In the genomic region with DNA sequence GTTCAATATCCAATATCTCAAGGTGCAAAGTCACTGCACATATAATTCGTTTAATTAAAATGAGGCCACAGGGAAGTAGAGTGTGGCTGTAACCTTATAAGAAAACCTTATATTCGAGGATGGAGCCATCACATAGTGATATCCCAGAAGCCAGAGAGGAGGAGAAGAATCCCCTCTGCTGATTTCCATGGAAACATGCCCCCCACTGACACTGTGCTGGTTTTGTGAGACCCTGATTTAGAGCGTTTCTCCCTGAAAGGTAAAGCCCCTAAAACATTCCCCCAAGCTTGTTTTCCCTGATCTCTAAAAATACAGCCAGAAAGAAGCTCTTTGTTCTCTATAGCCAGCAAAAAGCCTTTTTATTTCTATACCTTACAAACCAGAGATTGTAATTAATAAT, we compare ENCODE assay signal across 21 mouse cellular contexts. TPM values are rescaled to one million over a fixed set of nuclear protein-coding genes. Genes with fewer than 3 reads are reported as not detected.
A peak's percentile ranks its signal among the peaks of the same experiment; 100 is the strongest.
DNase-seq lines count a peak whose midpoint lies in the region; ATAC-seq and TF ChIP-seq lines count a peak whose summit lies in the region.
"Had no signal": no experiment of that assay in that cellular context is flagged by ENCODE, and none has a peak within 500 bp of the region (broad histone marks: within the 10 kb centered on the region; RNA-seq: fewer than 3 reads in every experiment).

No protein-coding gene starts in this region.

- TF ChIP-seq POLR2A in brain, embryonic 14.5 days (IDR thresholded peaks at IDR 0.05; ENCODE audit: borderline replicate concordance, extremely low read depth, insufficient read depth, insufficient read length, poor library complexity, severe bottlenecking): no peak

- no peak overlapping the region for H3K4me3 ChIP-seq in hindbrain, embryonic 13.5 days
- H3K4me3 ChIP-seq in hindbrain, embryonic 11.5 days (ENCODE audit: low read depth, low read length): no peak overlapping the region
- H3K4me3 ChIP-seq in limb, embryonic 13.5 days: no peak overlapping the region
- no peak overlapping the region for H3K4me3 ChIP-seq in limb, embryonic 10.5 days
- 0 out of 2 replicates have a peak overlapping the region, but pooled peaks have one; percentile 32 for H3K4me3 ChIP-seq in E14TG2a.4 (replicated peaks; ENCODE audit: low read length)
- H3K4me3 ChIP-seq: embryonic facial prominence, embryonic 12.5 days; forebrain, embryonic 15.5 days; heart, embryonic 13.5 days; hindbrain, embryonic 15.5 days; intestine, embryonic 15.5 days had no signal

- DNase-seq in hindbrain, embryonic 11.5 days (ENCODE audit: low spot score): no peak
- DNase-seq in limb, embryonic 10.5 days (ENCODE audit: low spot score): no peak
- DNase-seq in brain, embryonic 14.5 days (ENCODE audit: low read depth): peak; percentile 33
- no peak for DNase-seq in right cerebral cortex, adult 18-20 months
- DNase-seq: adrenal gland, adult 8-10 months; adrenal gland, postnatal 36 days; cerebellum, adult 18-20 months; cerebellum, postnatal 25 days; gastrocnemius, postnatal 36 days; heart, adult 11 months; heart, postnatal 36 days had no signal

- H3K9me3 ChIP-seq in hindbrain, embryonic 13.5 days: no peaks in the 10 kb centered on the region
- H3K9me3 ChIP-seq in hindbrain, embryonic 11.5 days (ENCODE audit: control insufficient read depth, low read length): no peaks in the 10 kb centered on the region
- no peaks in the 10 kb centered on the region for H3K9me3 ChIP-seq in limb, embryonic 13.5 days
- H3K9me3 ChIP-seq in limb, embryonic 10.5 days (replicated peaks): no peaks in the 10 kb centered on the region
- 0 out of 2 replicates have a peak, but pooled peaks cover 3% of the 10 kb centered on the region for H3K9me3 ChIP-seq in E14TG2a.4 (ENCODE audit: low read length)
- H3K9me3 ChIP-seq: embryonic facial prominence, embryonic 12.5 days; forebrain, embryonic 15.5 days; heart, embryonic 13.5 days; hindbrain, embryonic 15.5 days; intestine, embryonic 15.5 days had no signal

- no peaks in the 10 kb centered on the region for H3K27me3 ChIP-seq in hindbrain, embryonic 13.5 days
- no peaks in the 10 kb centered on the region for H3K27me3 ChIP-seq in hindbrain, embryonic 11.5 days (ENCODE audit: control insufficient read depth, insufficient read depth, low read length)
- peaks cover 12% of the 10 kb centered on the region; the same call in 1 of the 2 replicates for H3K27me3 ChIP-seq in limb, embryonic 13.5 days
- peaks cover 20% of the 10 kb centered on the region for H3K27me3 ChIP-seq in limb, embryonic 10.5 days (ENCODE audit: low read depth, poor library complexity, severe bottlenecking)
- no peaks in the 10 kb centered on the region for H3K27me3 ChIP-seq in E14TG2a.4 (ENCODE audit: insufficient read depth, low read length)
- H3K27me3 ChIP-seq: CH12.LX; embryonic facial prominence, embryonic 12.5 days; forebrain, embryonic 15.5 days; intestine, embryonic 15.5 days had no signal

- H3K36me3 ChIP-seq in hindbrain, embryonic 13.5 days: no peaks in the 10 kb centered on the region
- no peaks in the 10 kb centered on the region for H3K36me3 ChIP-seq in hindbrain, embryonic 11.5 days (ENCODE audit: control insufficient read depth, insufficient read depth, low read length)
- H3K36me3 ChIP-seq in limb, embryonic 13.5 days: no peaks in the 10 kb centered on the region
- H3K36me3 ChIP-seq in limb, embryonic 10.5 days: no peaks in the 10 kb centered on the region
- H3K36me3 ChIP-seq in E14TG2a.4 (ENCODE audit: insufficient read depth, low read length): no peaks in the 10 kb centered on the region
- H3K36me3 ChIP-seq: embryonic facial prominence, embryonic 12.5 days; forebrain, embryonic 15.5 days; G1E; heart, embryonic 13.5 days; hindbrain, embryonic 15.5 days; intestine, embryonic 15.5 days had no signal

- no peak overlapping the region for H3K4me2 ChIP-seq in hindbrain, embryonic 13.5 days
- H3K4me2 ChIP-seq in hindbrain, embryonic 11.5 days (replicated peaks; ENCODE audit: low read depth, low read length): no peak overlapping the region
- 0 out of 2 replicates have a peak overlapping the region, but pooled peaks have one; percentile 16 for H3K4me2 ChIP-seq in limb, embryonic 13.5 days (replicated peaks)
- H3K4me2 ChIP-seq: embryonic facial prominence, embryonic 12.5 days; forebrain, embryonic 15.5 days; hindbrain, embryonic 15.5 days had no signal

- H3K4me1 ChIP-seq in hindbrain, embryonic 13.5 days (replicated peaks): peaks cover 12% of the 10 kb centered on the region
- no peaks in the 10 kb centered on the region for H3K4me1 ChIP-seq in hindbrain, embryonic 11.5 days (replicated peaks; ENCODE audit: control insufficient read depth, insufficient read depth, low read length)
- peaks cover 18% of the 10 kb centered on the region for H3K4me1 ChIP-seq in limb, embryonic 13.5 days
- H3K4me1 ChIP-seq in limb, embryonic 10.5 days: 0 out of 2 replicates have a peak, but pooled peaks cover 2% of the 10 kb centered on the region
- peaks cover 71% of the 10 kb centered on the region for H3K4me1 ChIP-seq in E14TG2a.4 (replicated peaks; ENCODE audit: low read depth, low read length)
- H3K4me1 ChIP-seq: embryonic facial prominence, embryonic 12.5 days; intestine, embryonic 15.5 days had no signal

- no peak overlapping the region for H3K9ac ChIP-seq in hindbrain, embryonic 13.5 days
- no peak overlapping the region for H3K9ac ChIP-seq in hindbrain, embryonic 11.5 days (ENCODE audit: low read depth, low read length)
- no peak overlapping the region for H3K9ac ChIP-seq in limb, embryonic 13.5 days
- H3K9ac ChIP-seq: embryonic facial prominence, embryonic 12.5 days; forebrain, embryonic 15.5 days; heart, embryonic 13.5 days; hindbrain, embryonic 15.5 days; intestine, embryonic 15.5 days had no signal

- H3K27ac ChIP-seq in hindbrain, embryonic 13.5 days: no peak overlapping the region
- H3K27ac ChIP-seq in hindbrain, embryonic 11.5 days (ENCODE audit: low read depth, low read length): no peak overlapping the region
- no peak overlapping the region for H3K27ac ChIP-seq in limb, embryonic 13.5 days
- no peak overlapping the region for H3K27ac ChIP-seq in limb, embryonic 10.5 days
- H3K27ac ChIP-seq: embryonic facial prominence, embryonic 12.5 days; forebrain, embryonic 15.5 days; heart, embryonic 13.5 days; hindbrain, embryonic 15.5 days; intestine, embryonic 15.5 days had no signal

- WGBS in hindbrain, embryonic 13.5 days: 32% methylated on average over 3 of the region's 3 CpGs
- WGBS in hindbrain, embryonic 11.5 days: 35% methylated on average over 3 of the region's 3 CpGs
- 42% methylated on average over 3 of the region's 3 CpGs for WGBS in limb, embryonic 13.5 days
- WGBS in limb, embryonic 10.5 days: 56% methylated on average over 3 of the region's 3 CpGs

- TF ChIP-seq CTCF in E14TG2a.4 (conservative IDR thresholded peaks at IDR 0.05; ENCODE audit: low read length): no peak
- no peak for TF ChIP-seq CTCF in brain, embryonic 14.5 days (IDR thresholded peaks at IDR 0.05; ENCODE audit: borderline replicate concordance, extremely low read depth, insufficient read depth, insufficient read length)

- ATAC-seq in hindbrain, embryonic 13.5 days (ENCODE audit: low FRiP score): 0 out of 2 replicates have a peak, but pooled peaks have one; percentile 22
- no peak for ATAC-seq in hindbrain, embryonic 11.5 days (ENCODE audit: low FRiP score)
- ATAC-seq in limb, embryonic 13.5 days (ENCODE audit: low FRiP score, low read depth): no peak
- ATAC-seq: forebrain, embryonic 15.5 days; intestine, embryonic 15.5 days had no signal

RNA-seq across cellular contexts. Expression of a gene that starts 9.8 kb away (rescaled TPM):
- 8.9 and 9.1 TPM in 2 replicates for polyA plus RNA-seq in hindbrain, embryonic 13.5 days (2015; fragmentation: Nextera tagmentation; extraction: Ambion mirVana)
- 12.5 and 15.1 TPM in 2 replicates for polyA plus RNA-seq in hindbrain, embryonic 11.5 days (2014; fragmentation: Nextera tagmentation; extraction: Ambion mirVana)
- polyA plus RNA-seq in limb, embryonic 13.5 days (2015; fragmentation: Nextera tagmentation; extraction: Ambion mirVana): 22.6 and 22.7 TPM in 2 replicates
- 12.3 and 16.3 TPM in 2 replicates for polyA plus RNA-seq in limb, embryonic 10.5 days (2016; fragmentation: Nextera tagmentation; extraction: Ambion mirVana)
- 33.5 TPM in 2 replicates for polyA plus RNA-seq in brain, embryonic 14.5 days (2012; rRNA removed)
- polyA plus RNA-seq: G1E had no signal

RNA-seq across cellular contexts. Expression of a gene that starts 14.6 kb away (rescaled TPM):
- polyA plus RNA-seq in hindbrain, embryonic 13.5 days (2015; fragmentation: Nextera tagmentation; extraction: Ambion mirVana): 9.2 and 12.6 TPM in 2 replicates
- polyA plus RNA-seq in hindbrain, embryonic 11.5 days (2014; fragmentation: Nextera tagmentation; extraction: Ambion mirVana): 19.4 and 19.5 TPM in 2 replicates
- polyA plus RNA-seq in limb, embryonic 13.5 days (2015; fragmentation: Nextera tagmentation; extraction: Ambion mirVana): 11.1 and 11.3 TPM in 2 replicates
- polyA plus RNA-seq in limb, embryonic 10.5 days (2016; fragmentation: Nextera tagmentation; extraction: Ambion mirVana): 2.0 and 6.4 TPM in 2 replicates
- 6.7 and 20.1 TPM in 2 replicates for polyA plus RNA-seq in brain, embryonic 14.5 days (2012; rRNA removed)
- polyA plus RNA-seq: G1E had no signal

RNA-seq across cellular contexts. Expression of a gene that starts 58.7 kb away (rescaled TPM):
- 14.6 and 14.7 TPM in 2 replicates for polyA plus RNA-seq in hindbrain, embryonic 13.5 days (2015; fragmentation: Nextera tagmentation; extraction: Ambion mirVana)
- 17.5 and 21.6 TPM in 2 replicates for polyA plus RNA-seq in hindbrain, embryonic 11.5 days (2014; fragmentation: Nextera tagmentation; extraction: Ambion mirVana)
- polyA plus RNA-seq in limb, embryonic 13.5 days (2015; fragmentation: Nextera tagmentation; extraction: Ambion mirVana): 14.6 and 16.3 TPM in 2 replicates
- 12.1 and 14.6 TPM in 2 replicates for polyA plus RNA-seq in limb, embryonic 10.5 days (2016; fragmentation: Nextera tagmentation; extraction: Ambion mirVana)
- 3.7 and 4.0 TPM in 2 replicates for polyA plus RNA-seq in brain, embryonic 14.5 days (2012; rRNA removed)
